Mouse (Mus musculus) cerebellum, adult 2 months (tissue): ENCODE measurements at regions not wholly inside any gene's neighbourhood (a gene's known extent, or its start where the extent isn't known, plus 50 kb on each side); places are given as distances from the start of the nearest gene placed in this dataset.

Experiments used
- DNase-seq, 2 experiments: peaks; one replicate each; pipeline ENCODE4 v3.0.0; 2021
- H3K27ac ChIP-seq: fragments of 200-500 bp; 2 replicates; pipeline ENCODE4 v1.5.1; 2012; ENCODE audit warnings: low read length, control low read depth, inconsistent platforms; ENCODE audit not compliant: insufficient read depth
- H3K27me3 ChIP-seq: fragments of 200-500 bp; 2 replicates; pipeline ENCODE4 v1.6.1; 2012; ENCODE audit warnings: inconsistent platforms, mild to moderate bottlenecking, low read length, moderate library complexity; ENCODE audit not compliant: control insufficient read depth, insufficient read depth
- H3K4me1 ChIP-seq: fragments of 200-500 bp; 2 replicates; pipeline ENCODE4 v1.6.1; 2011; ENCODE audit warnings: low read length; ENCODE audit not compliant: control insufficient read depth, insufficient read depth
- H3K4me3 ChIP-seq: fragments of 200-500 bp; replicated peaks from 2 replicates; pipeline ENCODE3; 2011; ENCODE audit warnings: mild to moderate bottlenecking, low read depth, low read length, control low read depth; ENCODE audit not compliant: insufficient read depth
- CTCF ChIP-seq: fragments of 200-500 bp; IDR thresholded peaks from 2 replicates; pipeline ENCODE4 v1.5.1; 2011; ENCODE audit warnings: low read depth, mild to moderate bottlenecking, control low read depth, low read length, moderate library complexity, borderline replicate concordance; ENCODE audit not compliant: insufficient read depth
- POLR2A ChIP-seq: fragments of 200-500 bp; IDR thresholded peaks from 2 replicates; pipeline ENCODE4 v1.6.1; 2011; ENCODE audit warnings: low read length, control low read depth, borderline replicate concordance; ENCODE audit not compliant: insufficient read depth
- WGBS: fragments of 180-500 bp; shearing (Covaris S2); methylation state at CpG from one replicate; pipeline ENCODE4 v1.1.7; 2018; 5-methylcytosine and 5-hydroxymethylcytosine counted together

- Histone ChIP-seq H3K27ac (no peak overlapping the region), H3K4me1 (no peaks in the 10 kb centered on the region), H3K4me3 (no peak overlapping the region), H3K27me3 (no peaks in the 10 kb centered on the region)
- TF ChIP-seq CTCF = no peak
- no peak for TF ChIP-seq POLR2A
- 54% methylated on average over 5 of the region's 5 CpGs for WGBS
- no peak for DNase-seq
Observed at GRCm38 (mm10) chr17:52308789-52309188, 293.7 kb upstream of the Kcnh8 start.

GRCm38 (mm10) chr17:52304133-52304532, 298.4 kb upstream of the Kcnh8 start:
- no peak overlapping the region for H3K27ac ChIP-seq
- no peak overlapping the region for H3K4me3 ChIP-seq
- TF ChIP-seq CTCF (no peak), POLR2A (no peak)
- no peaks in the 10 kb centered on the region for H3K27me3 ChIP-seq
- DNase-seq = no peak
- WGBS = 64% methylated on average over 4 of the region's 4 CpGs
- H3K4me1 ChIP-seq = no peaks in the 10 kb centered on the region

GRCm38 (mm10) chr17:52303320-52303719, 299.2 kb upstream of the Kcnh8 start:
- TF ChIP-seq CTCF = no peak
- 94% methylated on average over 4 of the region's 4 CpGs for WGBS

GRCm38 (mm10) chr17:52299769-52300168, 302.7 kb upstream of the Kcnh8 start:
- TF ChIP-seq POLR2A = no peak
- TF ChIP-seq CTCF = no peak
- Histone ChIP-seq H3K27ac (no peak overlapping the region), H3K27me3 (no peaks in the 10 kb centered on the region), H3K4me3 (no peak overlapping the region), H3K4me1 (no peaks in the 10 kb centered on the region)
- 92% methylated on average over 4 of the region's 4 CpGs for WGBS
- DNase-seq = no peak

More at GRCm38 (mm10) chr17:52303320-52303719, 299.2 kb upstream of the Kcnh8 start:
- Histone ChIP-seq H3K4me1 (no peaks in the 10 kb centered on the region), H3K27me3 (no peaks in the 10 kb centered on the region), H3K4me3 (no peak overlapping the region), H3K27ac (no peak overlapping the region)
- DNase-seq = no peak

GRCm38 (mm10) chr17:52285392-52285791, 317.1 kb upstream of the Kcnh8 start:
- no peak for TF ChIP-seq CTCF
- TF ChIP-seq POLR2A = no peak
- DNase-seq = no peak
- Histone ChIP-seq H3K4me3 (no peak overlapping the region), H3K27ac (no peak overlapping the region), H3K27me3 (no peaks in the 10 kb centered on the region), H3K4me1 (no peaks in the 10 kb centered on the region)
- WGBS = 67% methylated on average over 2 of the region's 2 CpGs

GRCm38 (mm10) chr17:52282264-52282663, 320.2 kb upstream of the Kcnh8 start:
- Histone ChIP-seq H3K4me1 (no peaks in the 10 kb centered on the region), H3K4me3 (no peak overlapping the region), H3K27me3 (no peaks in the 10 kb centered on the region), H3K27ac (no peak overlapping the region)
- DNase-seq = no peak
- TF ChIP-seq POLR2A = no peak
- WGBS = 60% methylated on average over 3 of the region's 3 CpGs

GRCm38 (mm10) chr17:52278523-52278922, 324.0 kb upstream of the Kcnh8 start:
- no peak overlapping the region for H3K4me3 ChIP-seq
- WGBS = 92% methylated on average over 4 of the region's 4 CpGs
- TF ChIP-seq CTCF = no peak
- no peak for TF ChIP-seq POLR2A
- no peak for DNase-seq
- no peak overlapping the region for H3K27ac ChIP-seq
- H3K4me1 ChIP-seq = no peaks in the 10 kb centered on the region
- no peaks in the 10 kb centered on the region for H3K27me3 ChIP-seq

GRCm38 (mm10) chr17:52268792-52269191, 333.7 kb upstream of the Kcnh8 start:
- H3K4me3 ChIP-seq = no peak overlapping the region
- 83% methylated on average over 2 of the region's 2 CpGs for WGBS
- H3K27ac ChIP-seq = no peak overlapping the region
- no peak for TF ChIP-seq CTCF
- TF ChIP-seq POLR2A = no peak
- no peaks in the 10 kb centered on the region for H3K4me1 ChIP-seq
- DNase-seq = no peak
- no peaks in the 10 kb centered on the region for H3K27me3 ChIP-seq

- TF ChIP-seq POLR2A = no peak
- no peak for TF ChIP-seq CTCF
- Histone ChIP-seq H3K4me3 (no peak overlapping the region), H3K27ac (no peak overlapping the region), H3K4me1 (no peaks in the 10 kb centered on the region), H3K27me3 (no peaks in the 10 kb centered on the region)
- no peak for DNase-seq
Observed at GRCm38 (mm10) chr17:52251284-52251683, 351.2 kb upstream of the Kcnh8 start.
